Mouse (Mus musculus) cortical plate, adult 2 months (tissue): ENCODE results near the gene Amacr.

Experiments used
- CTCF ChIP-seq: fragments of 200-500 bp; IDR thresholded peaks from 2 replicates; pipeline ENCODE4 v1.5.1; 2011; ENCODE audit warnings: mild to moderate bottlenecking, control low read depth, low read length; ENCODE audit not compliant: insufficient read depth; ENCODE audit errors: extremely low read depth
- POLR2A ChIP-seq: fragments of 200-500 bp; IDR thresholded peaks from 2 replicates; pipeline ENCODE4 v1.6.1; 2011; ENCODE audit warnings: mild to moderate bottlenecking, low read length, control low read depth; ENCODE audit not compliant: insufficient read depth; ENCODE audit errors: extremely low read depth

GRCm38 (mm10) chr15:10955156-10955555 lies 26.4 kb upstream of the Amacr start:
- TF ChIP-seq CTCF (no peak), POLR2A (no peak)
